Mouse (Mus musculus): ENCODE data around the gene Btf3l4.

- no peak for TF ChIP-seq CTCF (conservative IDR thresholded peaks at IDR 0.05; ENCODE audit: insufficient read depth, insufficient read length, low read depth, low read length)
- TF ChIP-seq POLR2A (IDR thresholded peaks at IDR 0.05; ENCODE audit: low read depth, low read length), result no peak
Measured at GRCm38 (mm10) chr4:108833828-108834114, 357 bp upstream of the Btf3l4 start.

Data from kidney, adult 2 months (tissue).